Mouse (Mus musculus) erythroid progenitor cell, adult 5-6 weeks (primary cell): Measurements from ENCODE around the gene Cacng7. TPM values are rescaled to one million over a fixed set of nuclear protein-coding genes. Genes with fewer than 3 reads are reported as not detected.

ENCODE experiments used
- total RNA-seq, 2 experiments: library from RNA; stranded (forward) in 1 of 2; stranded (reverse) in 1 of 2; fragments of 150-400 nt in 1 of 2; fragments of 186-747, 209-891 nt in 1 of 2; gene quantifications; 2 replicates each; pipeline versions ENCODE4 v1.2.3 to v1.2.4; 2015 to 2017; ENCODE audit warnings: low replicate concordance in 2 of 2

Gene Cacng7
- total RNA-seq, 2 experiments from 2014 or later = not detected

Other genes starting within 250 kb of the Cacng7 start
- gene AU018091, start 163.8 kb upstream of the Cacng7 start, total RNA-seq (2015; ENCODE audit: low replicate concordance) = not detected in 2 replicates
- gene AU018091, start 163.8 kb upstream of the Cacng7 start, total RNA-seq (2017; ENCODE audit: low replicate concordance) = not detected in 2 replicates
- 0.72 TPM in 1 of 2 replicates, not detected in the other for gene Nlrp12, start 83.2 kb upstream of the Cacng7 start, total RNA-seq (2015; ENCODE audit: low replicate concordance)
- 1.0 TPM in 1 of 2 replicates, not detected in the other for gene Nlrp12, start 83.2 kb upstream of the Cacng7 start, total RNA-seq (2017; ENCODE audit: low replicate concordance)
- gene Myadm, start 43.9 kb upstream of the Cacng7 start, total RNA-seq (2015; ENCODE audit: low replicate concordance) = 12.6 and 13.0 TPM in 2 replicates
- gene Myadm, start 43.9 kb upstream of the Cacng7 start, total RNA-seq (2017; ENCODE audit: low replicate concordance) = 5.3 and 6.4 TPM in 2 replicates
- gene Prkcg, start 43.8 kb upstream of the Cacng7 start, total RNA-seq (2015; ENCODE audit: low replicate concordance) = 0.84 and 6.8 TPM in 2 replicates
- not detected in 2 replicates for gene Prkcg, start 43.8 kb upstream of the Cacng7 start, total RNA-seq (2017; ENCODE audit: low replicate concordance)
- not detected in 2 replicates for gene Cacng8, start 57.7 kb downstream of the Cacng7 start, total RNA-seq (2015; ENCODE audit: low replicate concordance)
- gene Cacng8, start 57.7 kb downstream of the Cacng7 start, total RNA-seq (2017; ENCODE audit: low replicate concordance) = not detected in 2 replicates
- not detected in 2 replicates for gene Cacng6, start 91.2 kb downstream of the Cacng7 start, total RNA-seq (2015; ENCODE audit: low replicate concordance)
- gene Cacng6, start 91.2 kb downstream of the Cacng7 start, total RNA-seq (2017; ENCODE audit: low replicate concordance) = not detected in 2 replicates
- 1.7 TPM in 1 of 2 replicates, not detected in the other for gene Tarm1, start 169.7 kb downstream of the Cacng7 start, total RNA-seq (2015; ENCODE audit: low replicate concordance)
- gene Tarm1, start 169.7 kb downstream of the Cacng7 start, total RNA-seq (2017; ENCODE audit: low replicate concordance) = 0.90 and 1.4 TPM in 2 replicates